Mouse (Mus musculus): ENCODE measurements at regions not wholly inside any gene's neighbourhood (a gene's known extent, or its start where the extent isn't known, plus 50 kb on each side); places are given as distances from the start of the nearest gene placed in this dataset.

DNA sequence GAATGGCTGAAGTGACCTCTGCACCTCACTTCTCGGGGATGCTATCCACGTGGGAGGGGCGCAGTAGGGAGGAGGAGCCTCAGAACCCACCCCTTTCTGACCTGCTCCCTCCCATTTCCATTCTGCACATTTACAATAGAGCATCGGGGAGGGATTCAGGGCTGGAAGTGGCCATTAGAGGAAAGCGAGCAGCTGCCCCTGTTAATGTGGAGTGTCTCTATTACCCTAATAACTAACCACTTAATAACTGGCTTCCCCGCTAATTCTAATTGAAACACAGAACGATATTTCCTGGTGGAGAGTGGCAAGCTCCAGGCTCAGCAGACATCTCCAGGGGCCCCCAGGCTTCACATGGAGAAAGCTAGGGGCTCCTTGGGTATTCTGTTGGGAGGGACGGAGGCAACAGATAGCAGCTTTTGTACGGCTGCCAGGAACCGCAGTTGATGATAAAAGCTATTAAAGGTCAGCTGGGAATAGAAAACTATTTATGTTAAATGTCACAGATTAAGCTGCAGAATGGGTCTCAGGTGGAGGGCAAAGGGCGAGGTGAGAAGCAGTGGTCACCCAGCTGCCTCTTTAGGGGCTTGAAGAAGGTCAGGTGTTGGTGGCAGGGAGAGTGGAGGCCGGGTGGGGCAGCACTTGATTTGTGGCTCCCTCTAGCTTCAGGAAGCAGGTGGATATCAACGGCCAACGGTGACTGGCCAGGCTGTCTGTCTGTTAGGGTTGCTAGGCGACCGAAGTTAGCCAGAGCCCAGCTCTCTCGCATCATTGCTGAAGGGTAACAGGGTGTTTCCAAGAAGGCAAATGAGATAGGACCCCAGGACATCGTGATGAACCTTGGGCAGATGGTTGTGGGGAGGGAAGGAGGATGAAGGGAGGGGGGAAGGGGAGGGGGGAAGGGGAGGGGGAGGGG lies 118.4 kb upstream of the Sdk2 start:
- DNase-seq (ENCODE audit: low spot score), result no peak
- H3K27ac ChIP-seq (replicated peaks; ENCODE audit: low read depth, low read length), result no peak overlapping the region
- no peak for ATAC-seq (ENCODE audit: low FRiP score, low read depth)
- no peak overlapping the region for H3K9ac ChIP-seq (ENCODE audit: low read depth, low read length, severe bottlenecking)
- H3K36me3 ChIP-seq (ENCODE audit: control insufficient read depth, insufficient read depth, low read length), result no peaks in the 10 kb centered on the region
- no peaks in the 10 kb centered on the region for H3K9me3 ChIP-seq (ENCODE audit: control insufficient read depth, low read length)
- no peak for TF ChIP-seq POLR2A (IDR thresholded peaks at IDR 0.05; ENCODE audit: borderline replicate concordance, extremely low read depth, insufficient read depth, insufficient read length)
- WGBS, result 42% methylated on average over 18 of the region's 18 CpGs
- H3K4me1 ChIP-seq (ENCODE audit: control insufficient read depth, insufficient read depth, low read length), result no peaks in the 10 kb centered on the region
- H3K4me2 ChIP-seq (replicated peaks; ENCODE audit: low read depth, low read length, severe bottlenecking), result no peak overlapping the region
- H3K27me3 ChIP-seq (ENCODE audit: control insufficient read depth, insufficient read depth, low read length), result no peaks in the 10 kb centered on the region
- no peak overlapping the region for H3K4me3 ChIP-seq (replicated peaks; ENCODE audit: low read length)

DNA sequence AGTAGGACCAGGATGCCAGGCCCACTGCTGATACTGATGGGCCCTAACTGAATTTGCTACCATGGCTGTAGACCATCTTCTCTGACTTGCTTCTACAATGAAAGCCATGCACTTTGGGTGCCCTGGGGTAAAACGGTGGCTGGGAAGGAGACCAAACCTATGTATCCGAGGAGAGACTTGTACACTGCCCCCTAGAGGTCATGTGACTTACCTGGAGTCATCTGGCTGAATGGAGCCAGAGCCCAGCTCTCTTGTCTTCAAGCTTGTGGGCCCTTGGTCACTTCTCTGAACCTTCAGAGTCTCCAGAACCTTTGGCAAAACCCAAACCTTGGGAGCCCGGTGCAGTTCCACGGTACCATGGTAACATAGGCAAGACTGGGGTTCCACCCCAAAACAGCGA lies 117.6 kb upstream of the Sdk2 start:
- Histone ChIP-seq H3K27ac (replicated peaks; ENCODE audit: low read depth, low read length) (no peak overlapping the region), H3K27me3 (ENCODE audit: control insufficient read depth, insufficient read depth, low read length) (no peaks in the 10 kb centered on the region), H3K4me3 (replicated peaks; ENCODE audit: low read length) (no peak overlapping the region), H3K9ac (ENCODE audit: low read depth, low read length, severe bottlenecking) (no peak overlapping the region), H3K4me1 (ENCODE audit: control insufficient read depth, insufficient read depth, low read length) (no peaks in the 10 kb centered on the region; the same call in 1 of the 2 replicates), H3K9me3 (ENCODE audit: control insufficient read depth, low read length) (no peaks in the 10 kb centered on the region), H3K4me2 (replicated peaks; ENCODE audit: low read depth, low read length, severe bottlenecking) (no peak overlapping the region), H3K36me3 (ENCODE audit: control insufficient read depth, insufficient read depth, low read length) (no peaks in the 10 kb centered on the region)
- TF ChIP-seq POLR2A (IDR thresholded peaks at IDR 0.05; ENCODE audit: borderline replicate concordance, extremely low read depth, insufficient read depth, insufficient read length), result no peak
- DNase-seq (ENCODE audit: low spot score) (no peak), ATAC-seq (ENCODE audit: low FRiP score, low read depth) (no peak)
- WGBS, result 85% methylated on average over 5 of the region's 5 CpGs

DNA sequence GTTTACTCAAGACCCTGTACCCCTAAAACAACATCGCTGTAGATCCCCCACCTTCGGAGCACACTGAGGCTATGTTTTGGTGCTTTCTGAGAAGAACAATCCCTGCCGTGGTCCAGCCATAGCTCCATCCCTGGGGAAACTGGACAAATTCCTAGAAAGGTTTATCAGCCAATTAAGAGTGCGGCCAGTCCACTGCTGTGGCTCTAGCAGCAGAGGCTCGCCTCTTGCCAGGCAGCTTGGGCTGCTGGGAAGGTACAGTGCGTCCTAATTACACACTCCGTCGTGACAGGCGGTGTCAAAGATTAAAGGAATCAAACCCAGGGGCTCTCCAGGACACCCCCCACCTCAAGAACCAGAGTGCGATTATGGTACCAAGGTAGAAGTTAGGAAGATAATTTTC lies 116.4 kb upstream of the Sdk2 start:
- 63% methylated on average over 10 of the region's 10 CpGs for WGBS
- no peak for TF ChIP-seq POLR2A (IDR thresholded peaks at IDR 0.05; ENCODE audit: borderline replicate concordance, extremely low read depth, insufficient read depth, insufficient read length)
- DNase-seq (ENCODE audit: low spot score) (no peak), ATAC-seq (ENCODE audit: low FRiP score, low read depth) (no peak)
- Histone ChIP-seq H3K27ac (replicated peaks; ENCODE audit: low read depth, low read length) (no peak overlapping the region), H3K9me3 (ENCODE audit: control insufficient read depth, low read length) (no peaks in the 10 kb centered on the region), H3K4me2 (replicated peaks; ENCODE audit: low read depth, low read length, severe bottlenecking) (no peak overlapping the region), H3K27me3 (ENCODE audit: control insufficient read depth, insufficient read depth, low read length) (no peaks in the 10 kb centered on the region), H3K36me3 (ENCODE audit: control insufficient read depth, insufficient read depth, low read length) (no peaks in the 10 kb centered on the region), H3K4me1 (ENCODE audit: control insufficient read depth, insufficient read depth, low read length) (peaks cover 10% of the 10 kb centered on the region), H3K9ac (ENCODE audit: low read depth, low read length, severe bottlenecking) (no peak overlapping the region), H3K4me3 (replicated peaks; ENCODE audit: low read length) (no peak overlapping the region)

DNA sequence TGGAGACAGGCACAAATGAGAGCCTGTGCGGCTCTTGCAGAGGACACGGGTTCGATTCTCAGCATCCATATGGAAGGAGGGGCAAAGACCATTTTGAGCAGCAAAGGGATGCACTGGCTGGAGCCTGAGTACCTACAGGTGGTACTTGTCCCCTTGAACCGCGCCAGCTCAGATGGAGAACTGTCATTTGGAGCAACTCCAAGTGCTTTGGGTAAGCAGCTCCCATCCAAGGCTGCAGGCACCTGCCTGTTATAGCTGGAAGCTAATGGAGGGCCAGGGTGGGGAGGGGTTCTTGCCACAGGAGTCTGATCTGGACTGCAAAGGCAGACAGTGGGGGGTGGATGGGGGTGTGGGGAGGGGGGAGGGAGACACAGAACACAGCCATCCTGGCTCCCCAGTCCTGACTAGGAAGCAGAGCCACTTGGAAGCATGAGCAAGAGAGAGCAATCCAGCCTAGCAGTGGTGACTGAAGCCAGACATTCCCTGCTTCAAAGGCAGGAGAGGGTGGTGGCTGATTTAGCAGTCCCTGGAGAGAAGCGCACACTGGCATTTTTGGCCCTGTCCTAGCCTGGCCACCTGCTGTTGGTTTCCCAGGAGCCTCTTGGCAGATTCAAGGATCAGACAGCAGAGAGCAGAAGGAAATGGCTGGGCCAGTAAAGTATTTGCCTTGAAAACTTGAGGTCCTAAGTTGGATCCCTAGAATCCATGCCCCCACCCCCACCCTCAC lies 112.1 kb upstream of the Sdk2 start:
- Histone ChIP-seq H3K27ac (replicated peaks; ENCODE audit: low read depth, low read length) (no peak overlapping the region), H3K9me3 (ENCODE audit: control insufficient read depth, low read length) (no peaks in the 10 kb centered on the region), H3K36me3 (ENCODE audit: control insufficient read depth, insufficient read depth, low read length) (no peaks in the 10 kb centered on the region), H3K4me2 (replicated peaks; ENCODE audit: low read depth, low read length, severe bottlenecking) (no peak overlapping the region), H3K4me3 (replicated peaks; ENCODE audit: low read length) (no peak overlapping the region), H3K4me1 (ENCODE audit: control insufficient read depth, insufficient read depth, low read length) (peaks cover 31% of the 10 kb centered on the region), H3K27me3 (ENCODE audit: control insufficient read depth, insufficient read depth, low read length) (no peaks in the 10 kb centered on the region), H3K9ac (ENCODE audit: low read depth, low read length, severe bottlenecking) (no peak overlapping the region)
- TF ChIP-seq POLR2A (IDR thresholded peaks at IDR 0.05; ENCODE audit: borderline replicate concordance, extremely low read depth, insufficient read depth, insufficient read length), result no peak
- no peak for DNase-seq (ENCODE audit: low spot score)
- ATAC-seq (ENCODE audit: low FRiP score, low read depth), result 0 out of 2 replicates have a peak, but pooled peaks have one; percentile 17
- WGBS, result 56% methylated on average over 6 of the region's 6 CpGs

DNA sequence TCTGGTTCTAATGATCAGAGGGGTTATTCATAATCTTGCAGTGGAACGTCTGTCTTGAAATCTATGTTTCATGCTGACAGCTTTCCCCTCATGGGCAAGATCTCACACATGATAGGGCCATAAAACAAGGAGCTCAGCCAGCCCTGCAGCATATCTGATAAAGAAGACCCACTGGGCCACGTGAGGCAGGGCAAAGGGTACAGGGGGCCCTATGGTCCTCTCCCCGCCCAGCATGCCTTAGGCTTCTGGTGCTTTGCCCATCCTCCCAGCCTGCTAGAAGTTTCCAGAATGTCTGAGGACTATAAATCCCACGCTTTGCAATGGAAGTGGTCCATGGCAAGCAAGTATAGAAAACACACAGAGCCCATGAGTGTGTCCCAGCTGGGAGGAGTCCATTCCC lies 110.9 kb upstream of the Sdk2 start:
- Histone ChIP-seq H3K4me3 (replicated peaks; ENCODE audit: low read length) (no peak overlapping the region), H3K36me3 (ENCODE audit: control insufficient read depth, insufficient read depth, low read length) (no peaks in the 10 kb centered on the region), H3K4me1 (ENCODE audit: control insufficient read depth, insufficient read depth, low read length) (peaks cover 31% of the 10 kb centered on the region), H3K9me3 (ENCODE audit: control insufficient read depth, low read length) (no peaks in the 10 kb centered on the region), H3K27ac (replicated peaks; ENCODE audit: low read depth, low read length) (no peak overlapping the region), H3K9ac (ENCODE audit: low read depth, low read length, severe bottlenecking) (no peak overlapping the region), H3K4me2 (replicated peaks; ENCODE audit: low read depth, low read length, severe bottlenecking) (no peak overlapping the region), H3K27me3 (ENCODE audit: control insufficient read depth, insufficient read depth, low read length) (no peaks in the 10 kb centered on the region)
- ATAC-seq (ENCODE audit: low FRiP score, low read depth), result no peak
- no peak for TF ChIP-seq POLR2A (IDR thresholded peaks at IDR 0.05; ENCODE audit: borderline replicate concordance, extremely low read depth, insufficient read depth, insufficient read length)
- DNase-seq (ENCODE audit: low spot score), result no peak
- WGBS, result 42% methylated on average over 4 of the region's 4 CpGs
